Mouse (Mus musculus) cerebellum, postnatal 25 days (tissue): ENCODE results near the gene Olfr1101.

Source experiments
- DNase-seq, 2 experiments: peaks; one replicate each; pipeline ENCODE4 v3.0.0; 2021; ENCODE audit warnings: mixed read lengths in 2 of 2

The Olfr1101 gene

DNA sequence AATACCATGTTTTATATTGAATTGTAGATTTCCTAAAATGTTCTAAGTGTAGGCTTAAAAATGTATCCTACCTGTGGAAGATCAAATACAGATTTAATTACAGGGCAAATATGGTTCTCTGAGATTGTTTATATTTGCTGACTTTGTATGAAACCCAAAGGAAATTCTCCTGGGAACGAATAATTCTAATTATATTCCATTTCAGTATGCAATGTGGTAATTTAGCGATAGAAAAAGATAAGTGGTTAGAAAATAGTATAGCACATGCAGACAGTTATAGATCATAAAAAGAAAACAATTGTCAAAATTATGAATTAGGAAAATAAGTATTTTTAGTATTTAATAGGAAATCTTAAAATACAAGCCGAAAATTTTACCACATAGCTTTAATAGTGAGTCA is at the start of gene Olfr1101:
Gene Olfr1101 (minus strand): TSS at position 101 of the 400 bp plus-strand sequence.
- no peak for DNase-seq

DNA sequence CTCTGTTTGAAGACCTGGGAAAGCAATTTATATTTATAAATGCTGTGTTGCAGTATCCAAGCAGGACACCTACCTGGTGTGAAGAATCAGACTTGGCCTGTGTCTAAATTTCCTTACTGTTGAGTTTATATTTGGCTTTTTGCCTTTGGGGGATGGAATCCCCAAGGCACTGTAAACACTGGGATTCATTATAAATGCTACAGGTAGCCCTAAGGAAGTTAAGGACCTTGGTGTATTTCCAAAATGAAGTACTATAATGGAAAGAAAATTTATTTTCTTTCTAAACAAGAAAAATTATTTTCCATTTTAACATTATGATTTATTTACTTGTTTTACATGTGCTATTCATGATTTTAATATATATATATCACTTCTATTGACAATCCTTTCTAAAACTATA is 45.4 kb upstream of the Olfr1101 start, which contains the start of gene Olfr1105:
Gene Olfr1105 (minus strand): TSS at position 101 of the 400 bp plus-strand sequence.
- no peak for DNase-seq

DNA sequence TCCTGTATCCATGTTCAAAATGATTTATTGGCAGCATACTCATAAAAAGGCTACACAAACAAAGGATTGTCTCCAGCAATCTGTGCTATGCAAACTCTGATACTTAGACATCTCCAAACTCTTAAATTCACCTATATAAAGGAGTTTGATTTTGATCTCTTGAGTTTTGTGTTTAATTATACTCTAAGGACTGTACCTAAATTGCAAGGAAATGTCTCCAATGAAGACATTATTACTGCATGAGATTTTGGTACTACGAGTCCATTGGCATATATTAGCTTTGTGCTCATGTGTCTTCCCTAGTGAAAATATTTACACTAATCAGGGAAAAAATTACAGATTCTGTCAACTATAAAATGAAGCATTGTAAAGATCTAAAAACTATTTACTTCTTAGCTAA is 36.0 kb upstream of the Olfr1101 start, which contains the start of gene Olfr1104:
Gene Olfr1104 (minus strand): TSS at position 101 of the 400 bp plus-strand sequence.
- DNase-seq: no peak

DNA sequence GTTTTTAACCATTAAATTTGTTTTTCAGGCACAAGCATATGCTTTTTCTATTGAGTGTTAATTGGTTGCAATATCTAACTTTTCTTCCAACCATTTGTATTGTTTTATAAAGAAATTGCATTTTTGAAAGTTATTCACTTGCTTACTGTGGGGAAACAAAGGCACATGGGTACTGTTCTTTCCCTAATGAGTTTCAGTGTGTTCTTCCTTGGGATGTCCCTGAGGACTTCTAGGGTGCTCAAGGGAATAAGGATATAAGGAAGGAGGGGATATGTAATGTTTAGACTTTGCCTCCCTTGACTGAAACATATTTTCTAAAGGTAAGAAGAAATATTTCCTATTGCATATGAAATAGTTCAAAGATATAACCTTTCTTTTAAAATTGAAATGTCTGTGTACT is 7.1 kb upstream of the Olfr1101 start, which contains the start of gene Olfr1102:
Gene Olfr1102 (plus strand): TSS at position 301 of the 400 bp plus-strand sequence.
- no peak for DNase-seq

DNA sequence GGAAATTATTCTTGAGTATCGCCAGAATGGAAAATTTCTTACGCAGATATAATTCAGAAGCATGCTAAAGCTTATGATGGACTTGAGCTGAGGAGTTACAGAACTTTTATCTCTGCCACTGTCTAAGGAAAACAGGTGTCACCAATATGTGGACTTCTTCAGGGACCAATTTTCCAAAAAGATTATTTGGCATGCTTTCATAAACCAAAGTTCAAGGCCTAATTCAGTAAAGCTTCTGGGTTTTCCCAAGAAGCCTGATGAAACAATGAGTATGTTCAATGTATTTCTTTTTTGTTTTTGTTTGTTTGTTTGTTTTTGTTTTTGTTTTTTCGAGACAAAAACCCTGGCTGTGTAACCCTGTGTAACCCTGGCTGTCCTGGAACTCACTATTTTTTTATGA is 11.2 kb downstream of the Olfr1101 start, which contains the start of gene Olfr1100:
Gene Olfr1100 (minus strand): TSS at position 101 of the 400 bp plus-strand sequence.
- DNase-seq: no peak

DNA sequence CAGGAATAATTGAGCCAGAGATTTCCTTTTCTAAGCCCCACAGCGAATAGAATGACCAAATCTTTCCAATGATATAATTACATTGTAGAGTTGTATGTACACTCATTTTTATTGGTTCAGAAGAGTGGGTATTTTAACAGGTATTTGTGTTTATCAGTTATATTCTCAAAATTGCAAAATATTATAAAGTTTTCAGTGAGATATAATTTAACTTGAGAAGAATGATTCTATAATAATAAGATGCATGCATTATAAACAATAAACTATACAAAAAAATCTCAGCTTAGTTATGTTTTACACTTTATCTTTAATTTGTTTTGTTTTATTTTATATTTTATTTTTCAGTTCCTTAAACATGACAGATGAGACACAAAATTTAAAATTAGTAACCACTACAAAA is 30.4 kb downstream of the Olfr1101 start, which contains the start of gene Olfr1099:
Gene Olfr1099 (minus strand): TSS at position 101 of the 400 bp plus-strand sequence.
- DNase-seq: no peak
